Mouse (Mus musculus) kidney, postnatal 10 days (tissue): ENCODE measurements at regions not wholly inside any gene's neighbourhood (a gene's known extent, or its start where the extent isn't known, plus 50 kb on each side); places are given as distances from the start of the nearest gene placed in this dataset.

Experiments used
- DNase-seq: peaks from one replicate; pipeline ENCODE4 v3.0.0; 2021; ENCODE audit warnings: mixed read lengths

DNA sequence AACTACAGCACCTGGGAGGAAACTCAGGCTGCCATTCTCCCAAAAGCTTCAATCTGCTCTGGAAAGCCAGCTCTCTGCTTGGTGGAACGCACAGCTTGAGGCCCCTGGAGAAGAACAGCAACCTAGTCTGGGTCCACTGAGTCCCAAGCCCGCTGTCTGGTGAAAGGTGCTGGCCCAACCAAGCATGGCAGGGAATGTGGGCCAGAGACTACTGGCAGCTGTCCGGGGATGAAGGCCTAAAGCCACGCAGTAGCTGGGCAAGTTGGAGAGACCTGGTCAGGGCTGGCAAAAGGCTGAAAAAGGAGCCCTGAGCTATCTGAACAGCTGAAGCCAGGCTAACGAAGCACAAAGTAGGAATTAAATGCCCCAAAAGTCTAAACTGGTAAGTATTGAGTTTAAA, 139.4 kb upstream of the Mpped2 start:
- peak; percentile 10 for DNase-seq

DNA sequence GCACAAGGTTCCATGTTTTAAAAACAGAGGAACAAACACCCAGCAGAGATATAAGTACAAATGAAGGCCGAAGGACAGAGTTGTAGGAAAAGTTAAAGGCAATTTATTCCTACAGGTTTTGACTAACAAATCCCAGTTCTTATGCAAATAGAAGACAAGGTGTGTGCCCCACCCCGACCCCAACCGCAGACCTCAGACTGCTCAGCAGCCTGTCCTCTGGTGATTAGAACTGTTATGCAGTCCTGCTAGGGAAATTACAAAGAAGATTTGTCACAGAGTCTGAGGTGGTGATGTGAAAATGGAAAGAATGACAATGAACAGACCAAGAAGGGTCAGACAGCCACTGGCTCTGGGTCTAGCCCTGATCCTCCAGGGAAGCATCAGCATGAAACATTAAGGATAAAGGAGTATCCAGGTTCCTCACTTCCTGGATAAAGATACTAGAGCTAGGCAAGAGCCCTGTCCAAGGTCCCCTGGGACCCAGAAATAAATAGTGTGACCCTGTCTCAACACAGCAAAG, 131.4 kb upstream of the Mpped2 start:
- DNase-seq = no peak

DNA sequence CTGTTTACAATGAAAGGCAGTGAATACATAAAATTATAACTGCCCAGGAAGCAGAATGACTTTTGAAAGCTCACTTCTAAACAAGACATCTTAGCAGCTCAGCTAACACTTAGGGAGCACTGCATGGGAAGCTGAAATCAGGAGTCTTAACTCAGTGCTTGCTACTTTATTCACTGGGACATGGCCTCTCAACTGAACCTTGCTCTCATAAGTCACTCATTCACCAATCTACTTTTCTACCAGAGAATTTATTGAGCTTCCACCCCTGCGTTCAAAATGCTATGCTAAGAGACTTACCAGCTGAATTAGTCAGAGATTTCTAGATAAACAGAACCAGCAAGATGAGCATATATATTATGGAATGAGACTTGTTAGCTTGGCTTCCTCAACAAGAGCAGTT, 122.8 kb upstream of the Mpped2 start:
- no peak for DNase-seq

DNA sequence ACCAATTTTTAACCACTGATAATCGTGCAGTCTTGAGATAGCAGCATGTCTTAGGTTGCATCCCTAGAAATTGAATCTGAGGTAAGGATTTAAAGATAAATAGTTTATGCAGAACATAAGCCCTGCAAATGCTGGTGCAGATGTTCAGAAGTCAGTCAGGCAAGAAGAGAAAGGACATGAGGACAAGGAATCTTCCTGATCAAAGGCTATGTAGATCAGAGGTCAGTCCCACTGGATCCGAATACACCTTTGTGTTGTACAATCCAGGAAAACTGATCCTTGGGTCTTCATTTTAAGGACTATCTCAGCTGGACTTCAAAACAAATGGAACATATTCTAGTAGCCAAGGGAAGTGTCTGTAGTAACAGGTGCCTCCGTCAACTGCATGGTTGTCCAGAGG, 121.7 kb upstream of the Mpped2 start:
- no peak for DNase-seq

DNA sequence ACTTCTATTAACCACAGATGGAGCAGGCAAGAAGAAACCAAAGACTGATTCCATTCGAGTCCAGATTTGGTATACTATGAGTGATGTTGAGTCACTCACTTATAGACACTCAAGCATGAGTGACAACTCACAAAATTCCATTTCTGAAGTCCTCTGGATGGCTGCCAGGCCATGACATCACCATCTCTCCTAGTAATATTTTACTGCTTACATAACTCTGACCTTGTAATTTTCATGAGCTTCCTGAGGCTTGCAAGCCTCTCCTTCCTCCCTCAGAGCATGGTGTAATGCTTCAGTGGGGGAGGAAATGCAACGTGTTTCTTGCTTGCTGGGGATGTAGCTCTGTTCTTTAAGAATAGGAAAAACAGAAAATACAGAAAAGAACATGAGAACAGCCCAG, 121.2 kb upstream of the Mpped2 start:
- peak; percentile 10 for DNase-seq

DNA sequence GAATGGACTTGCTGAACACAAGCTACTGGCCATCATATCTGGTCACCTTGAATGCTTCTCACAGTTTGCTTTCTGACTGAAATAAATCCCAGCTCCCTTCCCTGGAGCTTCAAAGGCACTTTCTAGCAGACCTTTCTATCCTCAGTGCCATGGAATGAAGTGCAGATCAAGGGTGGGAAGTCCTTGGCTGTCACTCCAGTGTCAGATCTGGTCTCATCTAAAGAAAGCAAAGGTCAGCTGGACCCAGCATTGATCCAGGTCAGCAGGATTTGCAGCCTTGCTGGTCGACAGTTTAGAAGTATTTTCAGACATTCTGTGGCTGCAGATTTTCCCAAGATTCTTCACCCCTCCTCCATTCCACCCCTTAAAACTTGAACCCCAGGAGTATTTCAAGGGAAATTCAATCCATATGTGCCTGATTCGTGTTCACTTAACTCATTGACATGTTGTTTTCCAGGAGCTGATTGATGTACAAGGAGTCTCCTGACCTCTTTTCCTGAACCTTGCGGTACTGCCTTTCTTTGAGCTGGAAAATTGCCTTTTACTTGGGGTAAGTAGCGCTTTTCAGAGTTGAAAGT, 116.2 kb upstream of the Mpped2 start:
- DNase-seq = no peak

DNA sequence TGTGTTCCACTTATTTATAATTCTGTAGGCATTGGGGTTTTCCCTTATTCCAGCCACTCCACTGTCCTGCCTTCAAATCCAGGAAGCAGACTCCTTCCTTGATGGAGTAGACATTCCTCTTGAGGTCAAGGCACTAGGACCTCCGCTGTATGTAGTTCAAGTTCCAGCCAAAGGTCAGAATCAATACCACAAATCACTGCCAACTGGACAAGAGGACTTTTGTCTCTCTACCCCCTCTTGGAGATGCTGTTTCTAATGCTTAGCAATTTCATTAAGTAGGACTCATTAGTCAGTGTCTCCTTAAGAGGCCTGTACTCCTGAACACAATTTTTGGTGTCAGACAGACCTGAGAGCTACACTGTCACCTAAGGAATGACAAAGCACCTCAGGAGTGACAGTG, 115.0 kb upstream of the Mpped2 start:
- no peak for DNase-seq

DNA sequence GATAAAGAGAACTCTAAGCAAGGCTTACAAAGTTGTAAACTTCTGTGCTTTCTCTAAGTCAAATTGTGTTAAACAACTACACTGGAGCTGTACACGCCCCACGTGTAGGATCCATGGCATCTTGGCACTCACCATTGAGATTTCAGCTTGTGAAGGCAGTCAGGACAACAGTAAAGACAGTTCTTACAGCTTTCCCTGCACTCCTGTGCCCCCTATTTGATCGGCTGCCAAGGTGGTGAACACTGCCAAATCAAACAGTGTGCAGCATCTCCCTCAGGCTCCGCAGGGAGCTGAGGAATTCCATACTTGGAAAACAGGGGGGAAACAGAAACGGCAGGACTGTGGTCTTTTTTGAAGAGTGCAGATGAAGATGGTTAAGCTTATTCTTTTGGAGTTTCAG, 112.4 kb upstream of the Mpped2 start:
- peak; percentile 42 for DNase-seq

DNA sequence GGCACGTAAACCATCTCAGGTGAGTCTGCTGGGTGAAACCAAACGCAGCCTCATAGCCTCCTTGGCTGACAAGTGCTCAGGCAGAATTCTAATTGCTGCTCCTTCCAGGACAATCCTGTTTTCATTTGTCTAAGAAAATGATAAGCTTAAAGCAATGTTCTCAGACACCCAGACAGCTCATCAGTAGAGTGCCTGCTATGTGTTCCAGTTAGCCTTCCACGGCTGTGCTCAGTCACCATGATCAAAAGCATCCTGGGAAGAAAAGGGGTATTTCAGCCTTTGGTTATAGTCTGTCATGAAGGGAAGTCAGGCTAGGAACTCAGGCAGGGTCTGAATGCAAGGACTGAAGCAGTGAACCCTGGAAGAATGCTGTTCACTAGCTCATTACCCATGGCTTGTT, 71.8 kb upstream of the Mpped2 start:
- no peak for DNase-seq

DNA sequence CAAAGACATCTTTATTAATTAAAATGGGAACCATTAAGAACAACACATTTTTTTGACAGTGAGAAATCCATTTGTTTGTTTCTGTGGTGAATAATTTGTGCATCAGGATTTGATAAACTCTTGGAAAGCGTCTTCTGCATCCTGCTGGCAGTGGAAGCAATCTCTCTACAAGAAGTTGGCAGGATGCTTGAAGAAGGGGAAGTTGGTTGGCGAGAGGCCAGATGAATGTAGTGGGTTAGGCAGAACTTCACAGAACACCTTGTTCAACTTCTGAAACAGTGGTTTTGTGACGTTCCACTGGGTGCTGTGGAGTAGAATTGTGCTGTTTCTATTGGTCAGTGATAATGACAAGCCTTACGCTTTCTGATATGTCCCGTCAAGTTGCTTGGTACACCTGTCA, 70.7 kb upstream of the Mpped2 start:
- DNase-seq = peak; percentile 16

DNA sequence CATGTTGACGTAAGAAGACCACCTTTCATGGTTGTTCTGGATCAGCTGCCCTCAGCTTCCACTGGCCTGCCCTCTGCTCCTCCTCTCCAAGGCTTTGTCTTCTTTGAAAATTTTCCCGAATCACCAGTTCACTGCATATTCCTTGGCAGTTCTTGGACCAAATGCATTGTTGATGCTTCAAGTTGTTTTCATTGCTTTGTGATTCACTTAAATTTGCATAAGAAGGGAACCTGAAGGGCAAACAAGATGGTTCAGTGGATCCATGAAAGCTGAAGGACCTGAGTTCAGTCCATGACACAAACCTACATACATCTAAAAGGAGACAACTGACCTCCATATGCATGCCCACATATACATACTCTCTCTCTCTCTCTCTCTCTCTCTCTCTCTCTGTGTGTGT, 69.4 kb upstream of the Mpped2 start:
- no peak for DNase-seq

DNA sequence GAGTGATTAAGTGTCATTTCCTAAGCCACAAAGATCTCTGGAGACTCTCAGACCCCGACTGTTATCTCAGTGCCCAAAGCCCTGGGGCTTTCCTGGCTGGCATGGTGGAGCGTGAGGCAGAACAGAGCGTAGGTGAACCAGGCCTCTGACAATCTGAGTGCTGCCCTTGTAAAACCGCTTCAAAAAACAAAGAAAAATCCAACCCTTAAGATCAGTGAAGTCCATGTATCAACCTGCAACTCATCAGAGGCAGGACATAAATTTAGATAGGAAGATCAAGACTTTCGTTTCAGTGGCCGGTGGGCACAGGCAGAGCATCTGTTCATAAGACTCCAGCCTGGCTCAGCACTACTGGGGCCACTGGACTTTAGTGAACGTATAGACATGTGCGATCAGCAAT, 61.1 kb upstream of the Mpped2 start:
- no peak for DNase-seq
